Mouse (Mus musculus): ENCODE data around the gene Ttc16.

The Ttc16 gene

GRCm38 (mm10) chr2:32744272-32744982 is 31.0 kb downstream of the Ttc16 start:
- DNase-seq (ENCODE audit: low spot score) = no peak

DNA sequence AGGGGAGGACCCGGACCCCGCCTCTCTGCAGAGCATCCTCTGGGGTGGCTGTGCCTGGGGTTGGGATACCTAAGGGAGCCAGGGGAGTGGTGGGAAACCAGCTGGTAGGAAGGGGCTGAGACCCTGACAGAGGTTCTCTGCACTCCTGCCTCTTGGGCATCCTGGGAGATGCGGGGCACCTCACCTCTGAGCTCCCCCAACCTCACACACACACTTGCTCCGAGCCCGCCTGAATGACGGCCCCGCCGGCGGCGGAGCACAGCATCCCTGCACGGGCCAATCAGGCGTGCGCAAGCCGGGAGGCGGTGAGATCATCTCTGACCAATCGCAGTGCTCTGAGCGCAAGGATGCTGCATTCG is 33.3 kb downstream of the Ttc16 start:
- DNase-seq (ENCODE audit: low spot score) = no peak

DNA sequence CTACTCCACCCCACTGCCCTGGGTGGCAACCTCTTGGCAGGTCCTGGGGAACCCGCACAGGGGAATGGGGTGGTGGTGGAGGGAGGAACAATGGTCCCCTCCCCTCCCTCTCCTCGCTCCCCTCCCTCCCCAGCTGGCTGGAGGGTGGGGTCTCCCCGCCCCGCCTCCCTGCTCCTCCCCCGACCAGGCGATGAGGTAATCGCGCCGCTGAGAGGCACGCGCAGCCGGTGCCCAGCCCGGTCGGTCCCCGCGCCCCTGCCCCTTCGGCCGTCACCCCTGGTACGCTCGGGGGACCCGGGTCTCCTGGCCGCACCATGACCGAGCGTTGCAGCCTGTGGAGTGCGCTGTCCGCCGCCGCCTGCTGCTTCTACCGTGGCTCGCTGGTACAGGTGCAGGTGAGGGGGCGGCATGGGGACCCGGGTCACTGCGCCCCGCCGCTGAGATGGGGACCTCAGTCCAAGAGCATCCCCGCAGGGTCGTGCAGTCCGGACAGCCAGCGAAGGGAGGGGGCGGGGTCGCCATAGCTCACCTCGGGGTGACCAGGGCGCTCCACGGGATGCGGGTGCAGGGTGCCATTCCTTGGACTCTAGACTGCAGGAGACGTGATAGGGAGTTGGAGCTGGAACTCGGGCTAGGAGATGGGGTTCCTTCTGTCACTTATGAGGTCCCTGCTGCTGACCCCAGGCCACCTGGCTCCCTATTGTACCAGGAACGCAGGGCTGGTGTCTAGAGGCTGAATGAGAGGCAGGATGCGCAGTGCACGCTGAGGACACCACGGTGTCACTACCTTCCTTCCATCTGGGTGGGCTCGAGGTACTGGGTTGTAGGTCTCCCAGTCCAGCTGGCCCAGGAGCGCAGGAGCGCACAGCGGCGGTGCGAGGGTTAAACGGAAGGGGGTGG is 33.9 kb downstream of the Ttc16 start:
- no peak for DNase-seq (ENCODE audit: low spot score)

DNA sequence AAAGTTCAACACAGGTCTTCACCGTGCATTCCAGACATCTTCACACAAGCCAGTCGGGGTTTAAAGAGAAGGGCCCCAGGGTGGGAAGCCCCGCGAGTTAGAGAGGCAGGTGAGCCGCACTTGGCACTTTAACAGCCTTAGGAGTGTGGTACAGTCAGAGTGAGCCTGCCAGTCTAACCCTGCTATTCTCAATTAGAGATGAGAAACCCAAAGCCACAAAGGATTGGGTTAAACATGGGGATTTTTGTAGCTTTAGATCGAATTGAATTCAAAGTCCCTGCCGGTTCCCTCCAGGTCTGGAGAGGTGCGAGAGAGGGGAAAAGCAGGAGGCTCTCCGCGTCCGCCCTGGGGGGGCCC is 34.5 kb downstream of the Ttc16 start, which contains the start of gene 6330409D20Rik:
Gene 6330409D20Rik, minus strand, starts transcription at position 101 of the 357 bp plus-strand sequence.
- no peak for DNase-seq (ENCODE audit: low spot score)

- DNase-seq (ENCODE audit: low spot score) = no peak
These were observed 36.1 kb downstream of the Ttc16 start for GRCm38 (mm10) chr2:32739311-32739710.

GRCm38 (mm10) chr2:32737008-32737407 is 38.4 kb downstream of the Ttc16 start:
- DNase-seq (ENCODE audit: low spot score) = no peak

DNA sequence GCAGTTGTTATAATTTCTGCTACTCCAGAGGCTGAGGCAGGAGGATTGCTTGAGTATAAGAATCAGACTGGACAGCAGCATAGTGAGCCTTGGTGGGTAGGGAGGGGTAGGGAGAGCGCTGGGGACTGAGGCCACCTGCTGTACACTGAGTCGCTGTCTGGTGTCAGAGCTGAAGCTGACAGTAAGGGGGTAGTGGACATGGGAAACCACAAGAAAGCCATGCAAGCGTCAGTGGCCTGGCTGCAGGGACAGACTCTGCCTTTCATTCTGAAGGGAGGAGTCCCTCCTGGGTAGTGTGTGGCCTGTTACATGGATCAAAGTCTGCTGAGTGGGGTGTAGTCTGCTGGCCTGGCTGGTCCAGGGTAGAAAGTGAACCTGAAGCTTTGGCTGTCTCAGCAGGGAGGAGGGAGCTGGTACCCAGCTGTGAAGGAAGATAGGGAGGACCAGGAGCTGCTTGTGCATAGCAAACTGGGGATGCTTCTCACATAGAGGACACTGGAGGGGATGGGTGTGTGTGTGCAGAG is 39.1 kb downstream of the Ttc16 start:
- no peak for DNase-seq (ENCODE audit: low spot score)

GRCm38 (mm10) chr2:32734933-32735332 is 40.5 kb downstream of the Ttc16 start:
- DNase-seq (ENCODE audit: low spot score) = no peak

- DNase-seq (ENCODE audit: low spot score) = no peak
These were observed 41.0 kb downstream of the Ttc16 start for GRCm38 (mm10) chr2:32734480-32734879.

- DNase-seq (ENCODE audit: low spot score) = no peak
These were observed 42.7 kb downstream of the Ttc16 start for GRCm38 (mm10) chr2:32732695-32733094.

- DNase-seq (ENCODE audit: low spot score) = no peak
These were observed 43.5 kb downstream of the Ttc16 start for GRCm38 (mm10) chr2:32731911-32732310.

- no peak for DNase-seq (ENCODE audit: low spot score)
These were observed 44.6 kb downstream of the Ttc16 start for GRCm38 (mm10) chr2:32730854-32731253.

GRCm38 (mm10) chr2:32729547-32729946 is 45.9 kb downstream of the Ttc16 start:
- DNase-seq (ENCODE audit: low spot score) = no peak

GRCm38 (mm10) chr2:32728463-32728862 is 47.0 kb downstream of the Ttc16 start:
- DNase-seq (ENCODE audit: low spot score) = no peak

DNA sequence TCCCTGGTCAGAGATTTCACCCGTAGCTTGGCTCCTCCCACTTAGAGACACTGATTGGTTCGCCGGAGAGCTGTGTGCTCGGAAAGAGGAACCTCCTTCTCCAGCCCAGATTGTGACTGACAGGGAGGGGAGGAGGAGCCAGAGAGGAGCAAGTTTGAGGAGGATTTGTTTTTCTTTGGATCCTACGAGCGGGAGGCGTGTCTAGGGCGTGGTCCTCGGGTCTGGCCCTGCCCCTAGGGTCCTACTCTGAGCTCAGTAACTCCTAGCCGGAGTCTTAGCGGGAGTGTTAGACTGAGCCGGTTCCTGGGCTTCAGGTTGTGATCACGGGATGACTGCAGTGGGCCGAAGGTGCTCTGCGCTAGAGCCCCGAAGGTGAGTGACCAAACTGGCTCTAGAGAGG is 48.0 kb downstream of the Ttc16 start:
- peak; percentile 50 for DNase-seq (ENCODE audit: low spot score)

GRCm38 (mm10) chr2:32724832-32725790 is 50.3 kb downstream of the Ttc16 start:
- DNase-seq (ENCODE audit: low spot score) = no peak

DNA sequence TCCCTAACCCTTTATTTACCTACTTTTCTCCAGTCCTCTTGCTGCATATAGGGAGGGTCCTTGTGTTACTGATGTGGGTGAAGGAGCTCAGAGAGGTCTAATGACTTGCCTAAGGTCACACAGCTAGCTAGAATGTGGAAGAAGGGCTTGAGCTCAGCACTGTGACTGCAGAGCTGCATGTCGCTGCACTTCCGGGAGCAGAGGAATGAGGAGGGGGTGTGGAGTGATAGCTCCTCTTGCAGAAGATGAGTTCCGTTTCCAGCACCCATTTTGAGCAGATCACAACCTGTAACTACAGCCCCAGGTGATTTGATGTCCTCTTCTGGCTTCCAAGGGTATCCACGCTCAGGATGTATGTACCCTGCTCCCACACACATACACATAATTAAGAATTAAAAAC is 51.3 kb downstream of the Ttc16 start:
- no peak for DNase-seq (ENCODE audit: low spot score)

GRCm38 (mm10) chr2:32722581-32722980 is 52.9 kb downstream of the Ttc16 start:
- no peak for DNase-seq (ENCODE audit: low spot score)

DNA sequence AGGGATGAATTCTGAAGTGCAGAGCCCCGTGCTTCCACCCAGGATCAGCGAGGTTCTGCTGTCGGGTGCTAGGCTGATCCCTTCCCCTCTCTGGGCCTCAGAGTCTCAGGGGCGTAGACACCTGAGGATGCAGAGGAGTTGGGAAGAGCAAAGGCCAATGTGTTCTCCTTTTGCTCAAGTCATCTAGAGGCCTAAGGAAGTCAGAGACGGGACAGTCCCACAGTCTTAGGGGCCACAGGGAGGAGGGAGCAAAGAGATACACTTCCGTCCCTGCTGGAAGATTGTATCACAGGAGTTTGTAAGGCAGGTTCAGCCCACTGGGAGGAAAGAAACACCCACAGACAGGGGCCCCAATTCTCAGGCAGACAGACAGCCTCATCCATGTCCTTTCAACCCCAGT is 53.4 kb downstream of the Ttc16 start:
- DNase-seq (ENCODE audit: low spot score) = no peak

GRCm38 (mm10) chr2:32720681-32721229 is 54.7 kb downstream of the Ttc16 start, which contains the start of gene Sh2d3c:
Gene Sh2d3c (plus strand): TSS chr2:32721055.
- no peak for DNase-seq (ENCODE audit: low spot score)

- DNase-seq (ENCODE audit: low spot score) = no peak
These were observed 55.4 kb downstream of the Ttc16 start for GRCm38 (mm10) chr2:32720053-32720452.

DNA sequence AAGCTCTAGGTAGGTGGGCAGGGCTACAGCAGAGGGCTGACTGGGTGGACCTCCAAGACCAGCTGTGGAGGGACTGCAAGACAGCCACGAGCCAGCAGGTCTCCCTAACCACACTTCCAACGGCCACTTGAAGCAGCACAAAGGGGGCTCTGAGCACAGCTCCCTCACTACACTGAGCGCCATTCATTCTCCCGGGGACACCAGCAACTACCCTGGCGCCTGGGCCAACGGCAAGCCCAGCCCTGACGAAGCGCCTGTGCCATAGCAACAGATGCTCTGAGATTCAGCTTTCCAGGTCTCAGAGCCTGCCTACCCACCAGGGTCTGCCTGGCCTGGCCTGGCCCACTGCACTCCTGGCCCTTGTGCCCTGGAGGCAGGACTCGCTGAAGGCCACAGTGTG is 56.7 kb downstream of the Ttc16 start:
- no peak for DNase-seq (ENCODE audit: low spot score)

All from urinary bladder, postnatal 10 days (tissue).